Mouse (Mus musculus) retina, adult 2 months (tissue): ENCODE data around the gene Gm21985.

Experiments
- DNase-seq: peaks from one replicate; pipeline ENCODE4 v3.0.0-alpha.2; 2012; ENCODE audit warnings: low read depth, low spot score

Gene Gm21985

DNA sequence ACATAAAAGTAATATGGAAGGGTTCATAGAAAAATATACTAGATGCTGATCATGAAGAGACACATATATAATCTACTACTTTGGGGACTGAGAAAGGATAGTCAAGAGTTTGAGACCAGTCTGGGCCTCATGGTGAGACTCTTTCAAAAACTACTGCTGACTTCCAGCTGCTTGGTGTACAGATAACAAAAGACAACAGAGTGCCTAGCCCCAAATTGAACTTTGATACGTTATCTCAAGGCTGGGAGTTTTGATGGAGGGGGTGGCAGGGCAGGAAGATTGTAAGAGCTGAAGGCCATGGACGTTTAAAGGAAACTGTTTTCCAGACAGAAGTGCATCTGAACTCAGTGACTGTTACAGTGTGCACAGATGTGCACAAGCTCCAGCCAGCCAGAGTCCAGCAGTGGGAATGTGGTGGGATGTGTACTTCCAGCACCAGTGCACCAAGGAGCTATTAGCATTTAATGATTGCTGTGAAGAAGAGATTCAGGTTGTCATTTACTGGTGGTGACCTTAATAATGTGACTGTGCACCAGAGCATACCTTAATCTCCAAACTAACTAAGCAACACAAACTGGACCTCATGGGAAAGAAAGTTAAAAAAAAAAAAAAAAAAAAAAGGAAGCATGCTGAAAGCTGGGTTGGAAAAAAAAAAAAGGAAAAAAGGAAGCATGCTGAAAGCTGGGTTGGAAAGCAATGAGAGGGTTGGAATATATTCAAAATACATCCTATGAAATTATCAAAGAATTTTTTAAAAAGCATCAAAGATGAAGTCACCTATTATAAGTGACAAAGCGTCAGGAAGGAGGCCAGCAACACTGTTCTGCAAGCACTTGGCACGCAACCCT lies 66.2 kb downstream of the Gm21985 start:
- no peak for DNase-seq

DNA sequence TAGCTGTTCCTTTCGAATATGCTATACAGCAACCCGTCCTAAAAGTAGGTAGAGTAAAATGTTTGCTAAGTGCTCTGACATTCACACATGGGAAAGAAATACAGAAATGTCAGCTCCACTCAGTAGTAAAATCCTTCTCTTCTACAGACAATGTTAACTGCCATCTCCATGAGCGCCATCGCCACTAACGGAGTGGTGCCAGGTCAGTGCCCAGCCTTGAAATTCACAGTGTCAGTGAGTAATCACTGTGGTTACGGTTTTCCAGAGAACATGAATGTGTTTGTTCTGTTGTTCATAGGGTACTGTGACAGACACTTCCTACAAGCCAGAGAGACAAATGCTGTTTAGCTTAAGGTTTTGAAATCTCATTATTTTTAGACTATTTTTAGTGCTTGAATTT lies 71.1 kb downstream of the Gm21985 start:
- DNase-seq = no peak

DNA sequence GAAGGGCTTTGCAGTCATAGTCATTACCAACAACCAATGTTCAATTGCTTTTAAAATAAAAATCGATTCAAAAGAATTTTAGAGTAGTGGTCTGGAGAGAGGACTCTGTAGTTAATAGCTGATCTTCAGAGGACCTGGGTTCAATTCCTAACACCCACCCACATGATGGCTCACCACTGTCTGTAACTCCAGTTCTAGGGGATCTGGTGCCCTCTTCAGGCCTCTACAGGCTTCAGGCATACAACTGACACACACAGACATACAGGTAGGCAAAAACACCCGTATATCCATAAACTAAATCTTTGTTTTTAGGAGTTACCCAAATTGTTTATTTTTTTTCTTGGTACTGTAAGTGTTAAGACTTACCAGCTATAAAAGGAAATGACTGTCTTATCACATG lies 73.6 kb downstream of the Gm21985 start:
- no peak for DNase-seq

DNA sequence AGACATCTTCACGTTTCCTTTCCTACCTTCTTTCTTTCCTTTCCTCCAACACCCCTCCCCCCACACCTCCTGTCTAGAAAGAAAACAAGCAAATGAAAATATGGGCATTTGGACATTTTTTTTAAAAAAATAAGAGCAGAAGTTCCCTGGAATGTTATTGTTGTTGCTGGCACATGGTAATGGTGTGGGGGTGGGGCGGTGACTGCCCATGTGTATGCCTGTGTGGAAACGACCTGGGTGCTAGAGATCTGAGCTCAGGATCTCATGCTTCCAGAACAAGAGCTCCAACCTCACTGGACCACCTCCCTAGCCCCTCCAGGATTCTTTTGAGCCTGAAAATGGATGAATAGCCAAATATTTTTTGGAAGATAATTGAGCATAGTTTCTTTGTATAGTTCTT lies 75.0 kb downstream of the Gm21985 start:
- DNase-seq = no peak

DNA sequence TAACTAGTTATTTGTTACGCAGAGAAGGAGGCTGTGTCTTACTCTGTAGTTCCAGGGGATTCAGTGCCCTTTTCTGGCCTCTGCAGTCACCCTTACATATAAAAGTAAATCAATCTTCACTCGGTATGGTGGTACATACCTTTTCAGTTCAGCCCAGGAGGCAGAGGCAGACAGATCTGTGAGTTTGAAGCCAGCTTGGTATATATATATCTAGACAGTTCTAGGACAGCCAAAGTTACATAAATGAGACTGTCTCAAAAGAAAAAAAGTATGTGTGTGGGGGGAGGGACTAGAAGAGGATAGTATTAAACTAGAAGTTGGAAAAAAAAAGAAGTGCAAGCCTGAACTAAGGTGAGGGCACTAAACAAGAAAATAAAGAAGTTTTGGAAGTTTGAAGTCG lies 82.1 kb downstream of the Gm21985 start:
- no peak for DNase-seq

DNA sequence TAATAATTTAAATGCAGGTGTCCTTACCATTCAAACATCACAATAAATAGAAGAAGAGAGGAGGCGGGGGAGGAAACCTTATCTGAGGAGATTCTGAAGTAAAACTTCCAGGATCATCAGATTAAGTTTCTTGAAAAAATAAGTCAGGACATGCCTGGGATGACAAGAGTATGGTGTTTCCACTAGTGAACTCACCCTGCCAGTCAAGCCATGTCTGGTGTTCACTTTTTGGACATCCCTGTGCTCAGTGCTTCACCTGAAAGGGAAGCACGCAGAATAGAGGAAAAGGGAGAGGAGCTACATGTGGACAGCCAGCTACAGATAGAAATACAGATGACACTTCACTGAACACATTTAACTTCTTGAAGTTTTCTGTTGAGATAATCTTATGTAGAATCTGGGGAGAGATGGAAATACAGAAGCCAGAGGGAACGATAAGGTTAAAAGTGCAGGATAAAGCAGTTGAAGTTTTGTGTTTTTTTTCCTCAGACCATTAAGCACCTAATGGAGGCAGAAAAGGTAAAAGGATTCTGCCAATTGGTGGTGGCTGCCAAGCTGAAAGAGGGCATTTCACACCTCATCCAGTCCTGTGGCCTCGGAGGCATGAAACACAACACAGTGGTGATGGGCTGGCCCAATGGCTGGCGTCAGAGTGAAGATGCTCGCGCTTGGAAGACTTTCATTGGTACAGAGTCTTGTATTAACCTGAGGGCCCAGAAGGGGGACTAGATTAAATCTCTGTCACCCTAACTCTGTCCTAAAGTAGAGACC lies 87.8 kb downstream of the Gm21985 start:
- DNase-seq = no peak

DNA sequence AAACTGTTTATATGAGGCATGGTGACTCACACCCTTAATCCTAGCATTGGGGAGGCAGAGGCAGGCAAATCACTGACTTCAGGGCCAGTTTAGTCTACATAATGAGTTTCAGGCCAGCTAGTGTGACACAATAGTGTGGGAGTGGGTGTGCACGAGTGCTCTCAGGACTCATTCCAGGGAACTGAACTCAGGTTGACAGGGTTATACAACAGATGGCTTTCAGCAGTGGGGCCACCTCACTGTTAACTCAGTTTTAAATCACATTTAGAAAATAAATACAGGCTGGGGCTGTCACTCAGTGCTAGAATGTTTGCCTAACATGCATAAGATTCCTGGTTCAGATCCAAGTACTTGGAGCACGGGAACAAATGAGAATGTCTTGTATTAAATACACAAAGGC lies 93.5 kb downstream of the Gm21985 start:
- DNase-seq = no peak

DNA sequence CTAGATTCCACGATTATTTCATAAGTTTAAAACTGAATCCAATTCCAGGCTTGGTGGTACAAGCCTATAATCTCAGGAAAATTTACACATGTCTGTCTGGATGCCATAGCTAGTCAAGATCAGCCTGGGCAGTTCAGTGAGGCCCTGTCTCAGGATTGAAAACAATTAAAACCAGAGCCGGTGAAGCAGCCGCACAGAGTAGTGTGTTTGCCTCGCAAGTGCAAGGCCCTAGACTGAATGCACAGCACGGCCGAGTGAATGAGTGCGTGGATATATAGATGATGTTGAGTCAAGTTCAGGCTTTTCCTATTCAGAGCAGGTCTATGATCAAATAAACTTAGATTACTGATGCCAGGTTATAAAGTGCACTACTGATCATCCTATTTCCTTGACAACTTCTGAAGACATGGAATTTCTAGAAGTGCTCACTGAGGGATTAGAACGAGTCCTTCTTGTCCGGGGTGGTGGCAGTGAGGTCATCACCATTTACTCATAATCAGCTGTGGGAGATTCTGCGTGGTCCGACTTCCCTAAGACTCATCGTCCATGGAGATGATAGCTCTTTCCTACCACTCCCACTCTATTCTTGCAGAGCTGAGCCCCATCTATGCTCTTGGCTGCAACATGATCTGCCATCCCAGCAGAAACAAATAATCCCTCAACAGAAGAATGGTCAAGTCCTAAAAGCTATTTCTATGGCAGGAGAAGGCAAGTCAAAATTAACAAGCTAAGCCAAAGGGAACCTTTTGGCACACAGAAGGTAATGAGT lies 94.1 kb downstream of the Gm21985 start:
- DNase-seq = no peak

DNA sequence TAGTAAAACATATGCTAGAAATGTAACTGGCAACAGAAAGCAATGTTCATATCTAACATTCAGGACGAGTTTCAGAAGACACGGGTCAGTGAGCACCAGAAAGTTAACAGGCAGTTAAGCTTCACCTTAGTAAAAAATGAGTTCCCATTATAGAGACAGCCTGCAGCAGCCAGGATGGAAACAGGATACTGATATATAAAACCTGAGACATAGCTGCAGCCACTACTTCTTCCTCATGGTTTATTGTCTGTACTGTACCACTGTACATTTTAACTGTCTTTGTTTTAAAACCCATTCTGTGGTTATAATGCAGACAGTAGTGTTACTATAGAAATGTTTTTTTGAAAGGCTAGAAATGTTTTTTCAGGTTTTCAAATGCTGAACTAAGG lies 94.7 kb downstream of the Gm21985 start:
- DNase-seq = no peak

DNA sequence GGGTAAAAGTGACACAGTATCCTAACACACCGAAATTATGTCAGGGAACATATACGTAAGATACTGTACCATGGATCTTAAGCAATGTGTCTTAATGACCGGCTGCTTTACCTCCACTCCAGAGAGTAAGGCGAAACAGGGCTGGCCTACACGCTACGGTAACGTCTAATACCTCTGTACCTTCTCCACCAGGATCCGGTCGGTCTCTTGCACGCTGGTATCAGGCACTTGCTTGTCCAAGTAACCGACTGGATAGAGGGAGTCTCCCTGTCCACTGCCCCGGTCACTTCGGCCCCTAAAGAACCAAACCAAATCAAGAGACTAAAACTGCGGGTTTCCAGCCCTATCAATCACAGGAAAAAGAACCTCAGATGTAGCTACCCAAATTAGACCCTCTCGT lies 101.1 kb downstream of the Gm21985 start:
- no peak for DNase-seq

DNA sequence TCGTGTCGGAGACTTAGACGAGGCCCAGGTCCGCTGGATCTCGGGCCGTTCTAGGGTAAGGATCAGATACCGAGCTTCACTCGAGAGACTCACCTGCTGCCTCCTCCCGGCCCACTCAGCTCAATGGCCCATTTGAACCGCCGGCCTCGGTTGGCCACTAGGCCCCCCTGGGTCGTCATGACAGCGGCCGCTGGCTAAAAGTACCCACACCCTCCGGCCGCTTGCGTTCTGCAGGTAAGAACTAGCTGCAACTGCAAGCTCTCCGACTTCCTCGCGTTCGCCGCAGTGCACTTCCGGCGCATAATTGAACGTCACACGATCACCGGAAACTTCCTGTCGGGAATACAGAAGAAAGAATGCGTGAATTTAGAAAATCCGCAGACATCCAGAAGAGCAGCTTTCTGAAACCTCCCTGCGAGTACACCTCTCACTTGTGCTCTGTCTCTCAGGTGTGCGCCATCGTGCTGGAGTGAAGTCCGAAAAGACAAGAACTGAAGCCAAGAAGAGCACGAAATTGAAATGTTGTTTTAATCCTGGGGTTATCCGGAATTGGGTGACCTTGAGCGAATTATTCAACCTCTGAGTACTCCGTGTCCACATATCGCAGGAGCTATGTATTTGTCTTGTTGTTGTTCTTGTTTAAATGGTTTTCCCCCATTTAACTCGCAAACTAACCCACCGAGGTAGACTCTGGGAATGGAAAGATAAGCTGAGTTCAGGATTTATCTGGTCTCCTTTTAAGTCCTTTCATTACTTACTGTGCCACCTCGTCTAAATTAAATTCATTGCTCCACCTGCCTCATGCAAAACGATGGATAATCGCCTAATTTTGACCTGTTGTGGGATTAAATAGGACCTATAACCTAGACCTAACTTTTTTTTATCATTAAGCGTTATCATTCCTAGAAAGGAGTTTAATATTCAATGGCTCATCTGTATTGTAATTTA lies 101.9 kb downstream of the Gm21985 start, which contains the start of gene Emc4:
Gene Emc4 (minus strand): TSS at position 302 of the 948 bp plus-strand sequence.
- DNase-seq = peak; percentile 80

DNA sequence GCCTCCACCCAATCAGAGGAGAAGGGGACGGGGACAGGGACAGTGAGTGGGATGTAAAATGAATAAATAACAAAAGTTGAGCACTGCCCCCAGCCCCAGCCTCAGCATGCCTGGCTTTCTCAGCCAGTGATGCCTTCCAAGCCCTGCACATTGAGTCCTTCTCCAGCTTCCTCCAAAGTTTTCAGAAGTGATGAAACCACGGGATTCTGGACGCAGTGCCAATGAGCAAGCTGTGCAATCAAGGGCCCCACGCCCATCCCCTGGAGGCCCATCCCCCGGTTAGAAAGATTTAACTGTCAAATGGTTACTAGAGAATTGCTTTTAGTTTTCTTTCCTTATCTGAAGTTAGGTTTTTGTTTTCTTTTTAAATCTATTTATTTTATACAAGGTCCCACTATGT lies 103.8 kb downstream of the Gm21985 start:
- DNase-seq = no peak

DNA sequence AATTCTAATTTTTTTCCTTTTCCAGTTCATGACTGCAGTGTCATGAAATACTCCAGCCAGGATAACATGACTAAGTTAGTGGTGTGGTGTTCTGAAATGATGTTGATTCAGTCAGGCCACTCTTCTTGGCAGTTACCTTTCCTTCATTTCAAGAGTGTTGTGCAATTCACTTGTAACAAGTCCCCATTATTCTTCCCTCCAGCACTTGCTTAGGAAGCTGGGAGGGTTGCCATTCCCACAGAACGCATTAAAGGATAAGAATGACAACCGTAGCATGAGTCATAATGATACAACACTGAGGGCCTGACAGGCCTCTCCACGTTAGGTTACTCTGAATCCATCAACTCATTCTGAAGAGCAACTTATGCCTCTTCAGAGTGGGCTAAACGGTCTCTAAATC lies 107.0 kb downstream of the Gm21985 start:
- no peak for DNase-seq

DNA sequence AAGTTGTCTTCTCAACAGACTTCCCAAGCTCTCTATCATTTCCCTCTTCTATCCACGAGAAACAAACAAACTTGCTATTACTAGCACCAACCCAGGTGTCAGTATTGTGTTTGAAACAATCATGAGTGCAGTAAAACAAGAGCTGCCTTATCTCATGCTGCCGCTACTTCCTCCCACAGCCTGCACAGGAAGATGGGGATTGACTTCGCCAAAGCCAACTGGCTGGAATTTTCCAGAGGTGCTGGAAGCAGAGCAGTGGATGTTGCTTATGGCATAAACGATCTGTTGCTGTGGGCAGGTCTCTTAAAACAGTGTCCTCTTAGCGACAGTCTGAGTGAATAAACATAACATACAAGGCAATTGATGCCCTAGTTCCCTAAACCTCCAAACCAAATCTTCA lies 108.5 kb downstream of the Gm21985 start:
- no peak for DNase-seq

DNA sequence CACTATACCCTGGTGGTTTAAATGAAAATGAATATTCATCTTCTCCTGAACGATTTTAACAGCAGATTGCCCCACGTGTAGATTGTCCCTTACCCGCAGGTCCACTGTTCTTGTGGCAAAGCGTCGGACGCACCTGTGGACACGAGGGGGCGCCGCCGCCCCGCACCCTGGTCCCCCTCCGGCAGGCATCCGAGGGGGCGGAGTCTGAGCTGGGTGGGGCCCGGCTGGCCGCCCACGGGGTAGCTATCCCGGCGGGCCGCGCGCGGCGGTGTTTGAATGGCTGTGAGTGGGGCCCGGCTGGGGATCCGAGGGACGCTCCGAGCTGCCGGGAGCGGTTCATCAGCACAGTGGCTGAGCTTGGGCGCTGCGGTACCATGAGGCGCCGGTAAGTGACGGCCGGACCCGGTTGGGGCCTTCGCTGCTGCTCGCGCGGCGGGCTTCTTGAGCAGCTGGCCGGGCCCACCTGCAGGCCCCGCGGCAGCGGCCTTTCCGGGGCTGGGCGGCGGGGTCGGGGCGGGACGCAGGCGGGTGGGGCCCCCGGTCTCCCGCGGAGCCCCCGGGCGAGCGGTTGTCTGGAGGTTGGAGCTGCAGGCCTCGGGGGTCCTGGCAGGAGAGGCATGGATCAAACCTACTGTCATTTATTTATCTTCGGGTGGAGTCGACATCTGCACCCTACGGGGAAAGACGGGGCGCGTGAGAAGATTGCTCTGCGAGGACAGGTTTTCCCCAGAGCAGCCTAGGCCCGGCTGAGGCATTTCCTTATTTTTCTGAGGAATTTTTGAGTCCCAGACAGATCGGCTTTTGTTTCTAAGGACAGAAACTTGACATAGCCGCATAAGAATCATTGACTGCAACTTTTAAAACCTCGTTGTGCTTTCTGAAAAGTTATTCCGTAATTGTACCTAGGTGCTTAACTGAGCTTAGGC lies 113.1 kb downstream of the Gm21985 start, which contains the start of gene Katnbl1:
Gene Katnbl1 (plus strand): TSS at position 239 of the 926 bp plus-strand sequence.
- DNase-seq = peak; percentile 82

DNA sequence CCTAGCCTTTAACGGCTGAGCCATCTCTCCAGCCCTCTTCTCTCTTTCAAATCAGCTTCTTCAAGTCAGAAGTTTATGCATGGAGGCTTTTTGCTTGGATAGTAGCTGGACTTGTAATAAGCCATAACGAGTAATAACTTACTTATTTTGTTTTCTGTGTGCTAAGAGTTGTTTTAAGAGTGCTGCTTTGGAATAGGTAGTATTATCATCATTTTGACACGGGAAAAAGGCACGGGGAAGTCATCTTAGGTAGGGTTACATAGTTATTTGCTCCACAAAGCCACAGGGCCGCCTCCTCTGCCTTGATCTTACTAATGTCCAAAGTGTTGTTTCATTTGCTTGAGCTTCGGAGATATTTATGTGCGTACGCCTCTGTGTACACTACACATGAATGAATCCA lies 114.0 kb downstream of the Gm21985 start:
- DNase-seq = no peak

DNA sequence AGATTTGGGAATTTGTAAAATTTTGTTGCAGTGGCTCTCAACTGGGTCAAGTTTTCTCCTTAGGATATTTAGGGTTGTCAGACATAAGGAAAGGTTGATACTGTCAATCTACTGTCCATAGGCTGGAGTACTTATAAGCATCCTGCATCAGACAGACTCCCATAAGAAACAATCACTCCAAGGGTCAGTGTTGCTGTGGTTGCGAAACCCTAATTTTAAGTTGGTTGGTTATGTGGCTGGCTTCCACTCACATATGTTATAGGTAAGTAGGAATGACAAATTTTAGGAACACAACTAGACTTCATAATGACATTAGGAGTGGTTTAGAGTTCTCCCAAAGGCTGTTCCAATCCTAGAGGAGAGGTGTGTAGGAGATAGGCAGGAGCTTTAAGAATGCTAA lies 115.1 kb downstream of the Gm21985 start:
- DNase-seq = no peak

DNA sequence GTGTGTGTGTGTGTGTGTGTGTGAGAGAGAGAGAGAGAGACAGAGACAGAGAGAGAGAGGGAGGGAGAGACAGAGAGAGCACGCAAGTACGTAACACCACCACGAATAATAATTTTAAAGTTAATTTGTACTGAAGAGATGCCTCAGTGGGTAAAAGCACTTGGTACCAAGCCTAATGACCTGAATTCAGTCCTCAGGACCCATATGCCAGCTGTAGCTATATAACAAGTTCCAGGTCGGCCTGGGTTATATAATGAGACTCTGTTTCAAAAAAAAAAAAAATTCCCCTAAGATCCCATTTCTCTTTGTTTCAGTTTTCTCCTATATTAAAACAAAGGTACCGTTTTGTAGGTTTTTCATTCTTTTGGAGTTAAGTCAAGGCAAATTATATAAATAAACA lies 124.7 kb downstream of the Gm21985 start:
- DNase-seq = no peak

DNA sequence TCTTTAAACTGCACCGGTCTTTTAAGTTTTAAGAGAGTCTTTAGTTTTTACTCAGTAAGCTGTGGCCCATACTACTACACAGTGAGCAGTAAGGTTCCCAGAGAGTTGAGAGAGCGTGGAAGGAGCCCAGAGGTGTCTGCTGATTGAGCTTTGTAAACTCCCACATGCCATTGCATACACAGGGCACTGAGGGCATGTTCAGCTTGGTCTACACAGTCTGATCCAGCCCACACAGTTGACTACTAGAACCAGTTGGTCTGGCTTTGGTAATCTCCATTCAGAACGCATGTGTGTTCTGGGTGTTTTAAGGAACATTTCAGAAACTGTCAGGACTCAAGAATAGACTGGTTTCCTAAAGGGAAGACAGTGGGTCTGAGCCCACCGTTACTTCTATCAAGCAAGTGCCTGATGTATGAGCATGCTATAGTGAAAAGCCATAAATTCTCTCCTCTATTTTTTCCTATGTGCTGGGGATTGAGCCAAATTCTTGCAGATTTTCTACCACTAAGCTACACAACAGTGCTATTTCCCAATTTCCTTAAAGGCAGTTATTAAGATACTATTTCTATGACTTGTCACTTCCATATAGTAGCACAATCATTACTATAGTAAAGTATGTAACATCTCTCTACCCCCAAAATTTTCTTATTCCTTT lies 125.4 kb downstream of the Gm21985 start:
- DNase-seq = no peak
